Mouse (Mus musculus) ovary, postnatal 10 days (tissue): Measurements from ENCODE around the gene Blzf1.

Experiments
- DNase-seq: peaks from one replicate; pipeline ENCODE4 v3.0.0; 2022; ENCODE audit warnings: low spot score

Blzf1 gene

GRCm38 (mm10) chr1:164292040-164292439 lies 15.2 kb downstream of the Blzf1 start:
- DNase-seq: no peak

- no peak for DNase-seq
Measured at GRCm38 (mm10) chr1:164287406-164287805, 19.9 kb downstream of the Blzf1 start.

GRCm38 (mm10) chr1:164284007-164284406 lies 23.3 kb downstream of the Blzf1 start:
- no peak for DNase-seq

GRCm38 (mm10) chr1:164279332-164279731 lies 28.0 kb downstream of the Blzf1 start:
- no peak for DNase-seq

GRCm38 (mm10) chr1:164276552-164276951 lies 30.7 kb downstream of the Blzf1 start:
- no peak for DNase-seq

- peak; percentile 63 for DNase-seq
Measured at GRCm38 (mm10) chr1:164275455-164275954, 31.8 kb downstream of the Blzf1 start, which contains the start of gene Ccdc181. Gene Ccdc181 (plus strand): TSS chr1:164275585.

GRCm38 (mm10) chr1:164273659-164274058 lies 33.6 kb downstream of the Blzf1 start:
- DNase-seq: no peak

- no peak for DNase-seq
Measured at GRCm38 (mm10) chr1:164270941-164271340, 36.3 kb downstream of the Blzf1 start.

GRCm38 (mm10) chr1:164261553-164261952 lies 45.7 kb downstream of the Blzf1 start:
- no peak for DNase-seq

GRCm38 (mm10) chr1:164260171-164261028 lies 46.9 kb downstream of the Blzf1 start:
- no peak for DNase-seq

GRCm38 (mm10) chr1:164254836-164255235 lies 52.5 kb downstream of the Blzf1 start:
- DNase-seq: no peak

- no peak for DNase-seq
Measured at GRCm38 (mm10) chr1:164252551-164252950, 54.7 kb downstream of the Blzf1 start.

- no peak for DNase-seq
Measured at GRCm38 (mm10) chr1:164251438-164251837, 55.9 kb downstream of the Blzf1 start.

- no peak for DNase-seq
Measured at GRCm38 (mm10) chr1:164250391-164251150, 56.7 kb downstream of the Blzf1 start.

- no peak for DNase-seq
Measured at GRCm38 (mm10) chr1:164249332-164249711, 58.0 kb downstream of the Blzf1 start.

GRCm38 (mm10) chr1:164248465-164249331 lies 58.6 kb downstream of the Blzf1 start, which contains the start of gene Slc19a2:
Gene Slc19a2 (plus strand): TSS chr1:164249046.
- peak; percentile 90 for DNase-seq

GRCm38 (mm10) chr1:164247971-164248370 lies 59.3 kb downstream of the Blzf1 start:
- no peak for DNase-seq

GRCm38 (mm10) chr1:164247442-164247841 lies 59.8 kb downstream of the Blzf1 start:
- DNase-seq: no peak

GRCm38 (mm10) chr1:164242809-164243208 lies 64.5 kb downstream of the Blzf1 start:
- no peak for DNase-seq

- DNase-seq: no peak
Measured at GRCm38 (mm10) chr1:164241494-164241893, 65.8 kb downstream of the Blzf1 start.
